Mouse (Mus musculus) neural tube, embryonic 12.5 days (tissue): ENCODE measurements around the gene Gm45021. TPM values are rescaled to one million over a fixed set of nuclear protein-coding genes. Genes with fewer than 3 reads are reported as not detected.

Source experiments
- ATAC-seq: fragments of 200-750 bp; cut with Nextera tagmentation; 2 replicates; pipeline ENCODE4 v1.8.0; 2017; ENCODE audit warnings: low read depth, mild to moderate bottlenecking, moderate TSS enrichment, moderate library complexity; ENCODE audit not compliant: low FRiP score
- H3K27ac ChIP-seq: fragments of 300-500 bp; sonication (generic); 2 replicates; pipeline ENCODE4 v1.5.1; 2016
- H3K27me3 ChIP-seq: fragments of 300-500 bp; sonication (generic); replicated peaks from 2 replicates; pipeline ENCODE4 v1.6.1; 2016; ENCODE audit warnings: mild to moderate bottlenecking
- H3K36me3 ChIP-seq: fragments of 300-500 bp; sonication (generic); 2 replicates; pipeline ENCODE4 v1.6.1; 2016; ENCODE audit warnings: mild to moderate bottlenecking
- H3K4me1 ChIP-seq: fragments of 300-500 bp; sonication (generic); 2 replicates; pipeline ENCODE4 v1.6.1; 2016
- H3K4me2 ChIP-seq: fragments of 300-500 bp; sonication (generic); replicated peaks from 2 replicates; pipeline ENCODE4 v1.6.1; 2016; ENCODE audit warnings: mild to moderate bottlenecking
- H3K4me3 ChIP-seq: fragments of 300-500 bp; sonication (generic); 2 replicates; pipeline ENCODE4 v1.5.1; 2016
- H3K9ac ChIP-seq: fragments of 300-500 bp; sonication (generic); 2 replicates; pipeline ENCODE4 v1.6.1; 2016; ENCODE audit warnings: mild to moderate bottlenecking
- H3K9me3 ChIP-seq: fragments of 300-500 bp; sonication (generic); 2 replicates; pipeline ENCODE4 v1.6.1; 2016; ENCODE audit warnings: mild to moderate bottlenecking
- WGBS: fragments of 180-500 bp; shearing (Covaris S2); methylation state at CpG from one replicate; pipeline ENCODE4 v1.1.7; 2016; 5-methylcytosine and 5-hydroxymethylcytosine counted together
- polyA plus RNA-seq: library from polyadenylated mRNA; unstranded; fragments of >200 nt; fragmentation: Nextera tagmentation; extraction: Ambion mirVana; gene quantifications from 2 replicates; pipeline ENCODE4 v1.2.1, GENCODE M21; 2016

Gm45021 gene
- polyA plus RNA-seq, 1 experiment from 2014 or later, result not detected

GRCm38 (mm10) chr6:48573981-48574380, 15.4 kb upstream of the Gm45021 start:
- no peak for ATAC-seq
- H3K27me3 ChIP-seq, result no peaks in the 10 kb centered on the region
- H3K4me1 ChIP-seq, result no peaks in the 10 kb centered on the region
- peaks cover 12% of the 10 kb centered on the region for H3K36me3 ChIP-seq
- no peak overlapping the region for H3K27ac ChIP-seq
- 81% methylated on average over 3 of the region's 3 CpGs for WGBS
- no peaks in the 10 kb centered on the region for H3K9me3 ChIP-seq
- no peak overlapping the region for H3K4me2 ChIP-seq
- H3K9ac ChIP-seq, result no peak overlapping the region
- H3K4me3 ChIP-seq, result no peak overlapping the region

- no peaks in the 10 kb centered on the region for H3K36me3 ChIP-seq
- ATAC-seq, result no peak
- no peaks in the 10 kb centered on the region for H3K27me3 ChIP-seq
- H3K9me3 ChIP-seq, result no peaks in the 10 kb centered on the region
- no peak overlapping the region for H3K27ac ChIP-seq
- WGBS, result 64% methylated on average over 5 of the region's 5 CpGs
- no peak overlapping the region for H3K4me2 ChIP-seq
- H3K9ac ChIP-seq, result no peak overlapping the region
- H3K4me3 ChIP-seq, result no peak overlapping the region
- no peaks in the 10 kb centered on the region for H3K4me1 ChIP-seq
These were observed 10.7 kb upstream of the Gm45021 start for GRCm38 (mm10) chr6:48578736-48579135.

GRCm38 (mm10) chr6:48579215-48579648, 10.2 kb upstream of the Gm45021 start:
- ATAC-seq, result no peak
- H3K9me3 ChIP-seq, result no peaks in the 10 kb centered on the region
- H3K4me2 ChIP-seq, result no peak overlapping the region
- H3K4me1 ChIP-seq, result no peaks in the 10 kb centered on the region
- no peak overlapping the region for H3K4me3 ChIP-seq
- no peaks in the 10 kb centered on the region for H3K27me3 ChIP-seq
- 50% methylated on average over 5 of the region's 5 CpGs for WGBS
- H3K27ac ChIP-seq, result no peak overlapping the region
- H3K36me3 ChIP-seq, result no peaks in the 10 kb centered on the region
- no peak overlapping the region for H3K9ac ChIP-seq

DNA sequence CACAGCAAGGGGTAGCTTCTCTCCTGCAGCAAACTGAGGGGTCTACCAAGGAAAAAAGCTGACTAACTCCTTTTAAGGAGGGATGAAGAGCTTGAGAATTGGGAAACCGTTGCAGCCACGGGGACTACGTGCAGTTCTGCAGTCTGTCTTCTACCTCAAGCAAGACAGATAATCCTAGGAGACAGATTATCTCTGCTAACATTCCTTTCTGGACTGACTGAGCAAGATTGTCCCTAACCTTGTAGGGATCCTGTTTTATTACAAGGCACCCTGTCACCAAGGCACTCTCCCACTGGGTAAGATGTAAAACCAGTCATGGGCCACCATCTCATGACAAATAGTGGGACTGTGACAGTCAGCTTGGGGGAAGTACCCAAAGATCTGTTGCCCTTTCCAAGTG, 8.2 kb upstream of the Gm45021 start:
- no peak overlapping the region for H3K4me3 ChIP-seq
- no peak overlapping the region for H3K27ac ChIP-seq
- 38% methylated on average over 3 of the region's 3 CpGs for WGBS
- no peak for ATAC-seq
- no peaks in the 10 kb centered on the region for H3K27me3 ChIP-seq
- H3K4me1 ChIP-seq, result no peaks in the 10 kb centered on the region
- H3K4me2 ChIP-seq, result no peak overlapping the region
- no peaks in the 10 kb centered on the region for H3K9me3 ChIP-seq
- H3K9ac ChIP-seq, result no peak overlapping the region
- H3K36me3 ChIP-seq, result no peaks in the 10 kb centered on the region

GRCm38 (mm10) chr6:48582037-48582436, 7.4 kb upstream of the Gm45021 start:
- ATAC-seq, result no peak
- no peak overlapping the region for H3K9ac ChIP-seq
- WGBS, result 64% methylated on average over 3 of the region's 3 CpGs
- no peaks in the 10 kb centered on the region for H3K27me3 ChIP-seq
- no peaks in the 10 kb centered on the region for H3K36me3 ChIP-seq
- no peak overlapping the region for H3K4me3 ChIP-seq
- H3K4me1 ChIP-seq, result no peaks in the 10 kb centered on the region
- H3K9me3 ChIP-seq, result no peaks in the 10 kb centered on the region
- H3K27ac ChIP-seq, result no peak overlapping the region
- no peak overlapping the region for H3K4me2 ChIP-seq

- Histone ChIP-seq H3K9ac (no peak overlapping the region), H3K4me1 (peaks cover 21% of the 10 kb centered on the region), H3K4me2 (no peak overlapping the region), H3K9me3 (peaks cover 3% of the 10 kb centered on the region; the same call in 1 of the 2 replicates), H3K36me3 (peaks cover 9% of the 10 kb centered on the region), H3K4me3 (no peak overlapping the region), H3K27ac (no peak overlapping the region), H3K27me3 (no peaks in the 10 kb centered on the region)
- 33% methylated on average over 3 of the region's 3 CpGs for WGBS
- no peak for ATAC-seq
These were observed 1.9 kb downstream of the Gm45021 start for GRCm38 (mm10) chr6:48591221-48591845.

DNA sequence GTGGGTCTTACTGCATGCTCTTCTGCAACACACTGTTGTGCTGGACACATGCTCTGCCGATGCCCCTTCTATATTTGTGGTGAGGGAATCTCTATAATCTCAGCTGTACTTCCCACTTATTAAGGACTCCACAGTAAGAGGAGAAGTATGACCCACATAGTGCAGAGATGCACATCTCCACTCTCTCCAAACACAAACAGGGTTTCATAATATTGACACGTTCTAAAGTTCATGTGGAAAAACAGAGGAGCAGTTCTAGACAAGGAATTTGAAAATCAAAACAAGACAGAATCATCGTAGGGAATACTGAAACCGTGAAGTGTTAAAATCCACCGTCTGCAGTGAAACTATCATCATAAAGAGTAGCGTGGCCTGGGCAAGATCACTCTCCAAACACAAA, 2.5 kb downstream of the Gm45021 start:
- Histone ChIP-seq H3K9me3 (peaks cover 8% of the 10 kb centered on the region), H3K27me3 (no peaks in the 10 kb centered on the region), H3K4me1 (peaks cover 21% of the 10 kb centered on the region), H3K4me2 (no peak overlapping the region), H3K9ac (no peak overlapping the region), H3K4me3 (no peak overlapping the region), H3K36me3 (peaks cover 15% of the 10 kb centered on the region), H3K27ac (no peak overlapping the region)
- 90% methylated on average over 6 of the region's 6 CpGs for WGBS
- ATAC-seq, result no peak

GRCm38 (mm10) chr6:48593158-48594042, 4.0 kb downstream of the Gm45021 start, which contains the start of the genes Repin1 and Gm44965:
TSS of gene Repin1 (plus strand) at chr6:48593883.
TSS of gene Gm44965 (plus strand) at chr6:48593941.
- H3K36me3 ChIP-seq, result peaks cover 30% of the 10 kb centered on the region
- H3K4me3 ChIP-seq, result peak within 1 kb of the TSS; percentile 78
- H3K4me1 ChIP-seq, result peaks cover 21% of the 10 kb centered on the region
- peak within 1 kb of the TSS; percentile 88 for H3K9ac ChIP-seq
- H3K27ac ChIP-seq, result peak within 1 kb of the TSS; percentile 81
- WGBS, result 5% methylated on average over 45 of the region's 45 CpGs
- peaks cover 23% of the 10 kb centered on the region for H3K9me3 ChIP-seq
- H3K27me3 ChIP-seq, result no peaks in the 10 kb centered on the region
- peak within 1 kb of the TSS; percentile 66 for H3K4me2 ChIP-seq
- ATAC-seq, result peak; percentile 93

DNA sequence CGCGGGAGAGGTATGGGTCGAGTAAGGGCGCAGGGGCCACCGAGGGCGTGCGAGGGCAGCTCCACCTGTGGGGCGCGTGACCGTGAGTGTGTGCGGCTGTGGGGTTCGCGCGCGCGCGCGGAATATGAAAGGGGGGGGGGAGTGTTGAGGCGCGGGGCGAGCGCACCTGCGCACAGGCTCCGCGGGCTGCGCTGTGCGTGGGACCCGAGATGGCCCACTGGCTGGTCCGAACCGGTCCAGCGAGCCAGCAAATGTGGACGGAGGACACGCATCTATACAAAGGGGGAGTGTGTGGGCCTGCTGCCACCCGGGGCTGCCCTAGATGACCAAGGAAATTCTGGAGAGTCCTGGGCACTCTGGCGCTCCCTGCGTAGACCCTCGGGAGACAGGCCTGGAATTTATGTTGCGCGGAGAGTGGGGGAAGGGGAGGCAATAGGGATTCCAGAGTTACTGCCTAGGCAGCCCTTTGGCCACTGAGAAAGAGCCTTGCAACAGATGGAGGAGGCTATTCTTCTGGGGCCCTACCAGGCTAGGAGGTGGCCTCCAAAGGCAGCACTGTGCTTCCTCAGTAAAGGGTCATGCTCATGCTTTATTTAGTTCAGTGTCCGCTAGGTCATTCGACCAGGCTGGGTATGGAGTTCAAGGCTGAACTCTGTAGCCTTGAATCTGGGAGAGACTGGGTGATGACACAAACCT, 4.8 kb downstream of the Gm45021 start:
- H3K36me3 ChIP-seq, result peaks cover 38% of the 10 kb centered on the region
- peak; percentile 74 for ATAC-seq
- peaks cover 23% of the 10 kb centered on the region for H3K9me3 ChIP-seq
- no peaks in the 10 kb centered on the region for H3K27me3 ChIP-seq
- peak overlapping the region; percentile 78 for H3K4me3 ChIP-seq
- H3K27ac ChIP-seq, result peak overlapping the region; percentile 81
- H3K9ac ChIP-seq, result peak overlapping the region; percentile 88
- WGBS, result under 1% methylated on average over 38 of the region's 41 CpGs
- peak overlapping the region; percentile 66 for H3K4me2 ChIP-seq
- peaks cover 21% of the 10 kb centered on the region for H3K4me1 ChIP-seq

GRCm38 (mm10) chr6:48595278-48595677, 5.9 kb downstream of the Gm45021 start:
- H3K27ac ChIP-seq, result no peak overlapping the region
- no peak for ATAC-seq
- H3K4me2 ChIP-seq, result peak overlapping the region; percentile 66
- peaks cover 23% of the 10 kb centered on the region for H3K9me3 ChIP-seq
- 67% methylated on average over 1 of the region's 1 CpGs for WGBS
- H3K27me3 ChIP-seq, result no peaks in the 10 kb centered on the region
- peaks cover 21% of the 10 kb centered on the region for H3K4me1 ChIP-seq
- peaks cover 48% of the 10 kb centered on the region for H3K36me3 ChIP-seq
- H3K4me3 ChIP-seq, result no peak overlapping the region
- peak overlapping the region; percentile 88; the same call in 1 of the 2 replicates for H3K9ac ChIP-seq

DNA sequence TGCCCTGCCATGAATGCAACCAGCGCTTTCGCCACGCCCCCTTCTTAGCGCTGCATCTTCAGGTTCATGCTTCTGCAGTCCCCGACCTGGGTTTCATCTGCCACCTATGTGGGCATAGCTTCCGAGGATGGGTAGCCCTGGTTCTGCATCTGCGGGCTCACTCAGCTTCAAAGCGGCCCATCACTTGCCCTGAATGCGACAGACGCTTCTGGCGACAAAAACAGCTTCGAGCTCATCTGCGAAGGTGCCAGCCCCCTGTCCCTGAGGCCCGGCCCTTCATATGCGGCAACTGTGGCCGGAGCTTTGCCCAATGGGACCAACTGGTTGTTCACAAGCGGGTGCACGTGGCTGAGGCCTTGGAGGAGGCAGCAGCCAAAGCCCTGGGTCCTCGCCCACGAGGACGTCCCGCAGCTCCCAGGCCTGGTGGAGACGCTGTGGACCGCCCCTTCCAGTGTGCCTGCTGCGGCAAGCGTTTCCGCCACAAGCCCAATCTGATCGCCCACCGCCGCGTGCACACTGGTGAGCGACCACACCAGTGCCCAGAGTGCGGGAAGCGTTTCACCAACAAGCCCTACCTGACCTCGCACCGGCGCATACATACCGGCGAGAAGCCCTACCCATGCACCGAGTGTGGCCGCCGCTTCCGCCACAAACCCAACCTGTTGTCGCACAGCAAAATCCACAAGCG, 7.3 kb downstream of the Gm45021 start:
- no peak overlapping the region for H3K9ac ChIP-seq
- peaks cover 27% of the 10 kb centered on the region for H3K4me1 ChIP-seq
- H3K27ac ChIP-seq, result no peak overlapping the region
- no peaks in the 10 kb centered on the region for H3K27me3 ChIP-seq
- H3K9me3 ChIP-seq, result peaks cover 23% of the 10 kb centered on the region
- no peak for ATAC-seq
- peaks cover 48% of the 10 kb centered on the region for H3K36me3 ChIP-seq
- H3K4me3 ChIP-seq, result no peak overlapping the region
- H3K4me2 ChIP-seq, result no peak overlapping the region
- WGBS, result 97% methylated on average over 45 of the region's 45 CpGs
